Mouse (Mus musculus): ENCODE data around the gene Mtfp1. TPM values are rescaled to one million over a fixed set of nuclear protein-coding genes. Genes with fewer than 3 reads are reported as not detected.
"Not testable (repeated sequence)": the region's sequence is repeated elsewhere in the genome, so short reads cannot be mapped to it uniquely, and the experiment has no call there.

Gene Mtfp1
- polyA plus RNA-seq, 1 experiment from 2014 or later = 15.7 TPM

DNA sequence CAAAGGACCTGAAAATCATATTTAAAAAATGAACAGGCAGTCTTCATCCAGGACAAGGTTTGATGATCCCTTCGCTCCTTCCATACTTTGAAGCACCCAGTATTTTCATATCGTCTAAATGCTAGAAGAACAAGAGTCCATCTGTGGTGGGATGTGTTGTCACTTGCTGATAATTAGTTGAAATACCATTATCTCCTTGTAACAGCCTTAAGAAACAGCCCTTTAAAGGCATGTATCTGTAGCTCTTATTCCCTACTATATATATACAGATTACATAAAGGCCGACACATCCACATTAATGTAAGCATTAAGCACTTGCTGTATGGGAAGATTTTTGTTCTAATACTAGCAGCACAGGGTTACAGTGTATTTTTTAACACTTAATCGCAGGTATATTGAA, 33.2 kb upstream of the Mtfp1 start:
- not testable (repeated sequence) for H3K9ac ChIP-seq (ENCODE audit: low read depth, low read length); H3K27me3 ChIP-seq (replicated peaks; ENCODE audit: control insufficient read depth, insufficient read depth, low read length); ATAC-seq; H3K36me3 ChIP-seq (ENCODE audit: control insufficient read depth, insufficient read depth, low read length); H3K4me2 ChIP-seq (ENCODE audit: low read length); H3K4me3 ChIP-seq (ENCODE audit: low read length); H3K27ac ChIP-seq (ENCODE audit: low read depth, low read length); H3K9me3 ChIP-seq (ENCODE audit: control insufficient read depth, low read length); H3K4me1 ChIP-seq (ENCODE audit: control insufficient read depth, insufficient read depth, low read depth, low read length)
- 95% methylated on average over 4 of the region's 4 CpGs for WGBS

DNA sequence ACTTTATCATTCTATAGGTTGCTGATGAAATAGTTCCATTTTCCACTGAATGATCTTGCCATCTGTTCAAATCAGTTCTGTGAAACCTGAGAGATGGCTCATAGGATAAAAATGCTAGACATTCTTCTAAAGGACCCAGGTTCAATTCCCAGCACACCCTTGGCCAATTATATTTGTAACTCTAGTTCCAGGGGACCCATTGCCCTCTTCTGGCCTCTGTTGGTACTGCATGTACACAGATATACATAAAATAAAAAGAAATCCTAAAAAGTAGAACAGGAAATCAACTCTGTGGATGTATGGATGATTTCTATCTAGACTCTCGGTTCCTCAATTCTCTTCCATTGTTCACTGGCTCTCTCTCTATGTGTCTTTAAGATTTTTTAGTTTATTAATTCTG, 31.8 kb upstream of the Mtfp1 start:
- peaks cover 3% of the 10 kb centered on the region; the same call in 1 of the 2 replicates for H3K9me3 ChIP-seq (ENCODE audit: control insufficient read depth, low read length)
- H3K27me3 ChIP-seq (replicated peaks; ENCODE audit: control insufficient read depth, insufficient read depth, low read length) = no peaks in the 10 kb centered on the region
- H3K4me3 ChIP-seq (ENCODE audit: low read length) = no peak overlapping the region
- H3K4me2 ChIP-seq (ENCODE audit: low read length) = no peak overlapping the region
- no peak for ATAC-seq
- no peak overlapping the region for H3K9ac ChIP-seq (ENCODE audit: low read depth, low read length)
- H3K27ac ChIP-seq (ENCODE audit: low read depth, low read length) = no peak overlapping the region
- H3K36me3 ChIP-seq (ENCODE audit: control insufficient read depth, insufficient read depth, low read length) = no peaks in the 10 kb centered on the region
- 94% methylated on average over 1 of the region's 1 CpGs for WGBS
- no peaks in the 10 kb centered on the region for H3K4me1 ChIP-seq (ENCODE audit: control insufficient read depth, insufficient read depth, low read depth, low read length)

DNA sequence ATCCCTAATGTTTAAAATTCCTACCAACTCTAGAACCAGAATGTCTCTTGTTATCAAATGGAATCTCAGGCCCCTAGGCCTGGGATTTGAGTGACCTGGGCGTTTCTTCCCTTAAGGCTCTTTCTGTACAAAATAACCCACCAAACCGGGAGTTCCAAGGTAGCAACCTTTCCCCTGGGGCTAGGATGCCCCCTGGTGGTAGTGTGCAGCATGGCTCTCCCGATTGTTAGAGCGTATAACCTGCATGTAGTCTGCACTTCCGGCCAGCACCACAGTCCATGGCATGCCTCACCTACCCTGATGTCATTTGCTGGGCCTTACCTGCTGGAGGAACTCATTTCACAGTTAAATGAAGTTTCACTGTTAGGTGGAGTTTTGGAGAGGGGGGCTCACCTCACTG, 28.7 kb upstream of the Mtfp1 start:
- H3K4me2 ChIP-seq (ENCODE audit: low read length) = no peak overlapping the region
- no peaks in the 10 kb centered on the region for H3K36me3 ChIP-seq (ENCODE audit: control insufficient read depth, insufficient read depth, low read length)
- no peak for ATAC-seq
- H3K27me3 ChIP-seq (replicated peaks; ENCODE audit: control insufficient read depth, insufficient read depth, low read length) = no peaks in the 10 kb centered on the region
- H3K27ac ChIP-seq (ENCODE audit: low read depth, low read length) = no peak overlapping the region
- WGBS = 64% methylated on average over 5 of the region's 5 CpGs
- H3K4me1 ChIP-seq (ENCODE audit: control insufficient read depth, insufficient read depth, low read depth, low read length) = no peaks in the 10 kb centered on the region
- H3K9me3 ChIP-seq (ENCODE audit: control insufficient read depth, low read length) = peaks cover 3% of the 10 kb centered on the region; the same call in 1 of the 2 replicates
- no peak overlapping the region for H3K9ac ChIP-seq (ENCODE audit: low read depth, low read length)
- no peak overlapping the region for H3K4me3 ChIP-seq (ENCODE audit: low read length)

DNA sequence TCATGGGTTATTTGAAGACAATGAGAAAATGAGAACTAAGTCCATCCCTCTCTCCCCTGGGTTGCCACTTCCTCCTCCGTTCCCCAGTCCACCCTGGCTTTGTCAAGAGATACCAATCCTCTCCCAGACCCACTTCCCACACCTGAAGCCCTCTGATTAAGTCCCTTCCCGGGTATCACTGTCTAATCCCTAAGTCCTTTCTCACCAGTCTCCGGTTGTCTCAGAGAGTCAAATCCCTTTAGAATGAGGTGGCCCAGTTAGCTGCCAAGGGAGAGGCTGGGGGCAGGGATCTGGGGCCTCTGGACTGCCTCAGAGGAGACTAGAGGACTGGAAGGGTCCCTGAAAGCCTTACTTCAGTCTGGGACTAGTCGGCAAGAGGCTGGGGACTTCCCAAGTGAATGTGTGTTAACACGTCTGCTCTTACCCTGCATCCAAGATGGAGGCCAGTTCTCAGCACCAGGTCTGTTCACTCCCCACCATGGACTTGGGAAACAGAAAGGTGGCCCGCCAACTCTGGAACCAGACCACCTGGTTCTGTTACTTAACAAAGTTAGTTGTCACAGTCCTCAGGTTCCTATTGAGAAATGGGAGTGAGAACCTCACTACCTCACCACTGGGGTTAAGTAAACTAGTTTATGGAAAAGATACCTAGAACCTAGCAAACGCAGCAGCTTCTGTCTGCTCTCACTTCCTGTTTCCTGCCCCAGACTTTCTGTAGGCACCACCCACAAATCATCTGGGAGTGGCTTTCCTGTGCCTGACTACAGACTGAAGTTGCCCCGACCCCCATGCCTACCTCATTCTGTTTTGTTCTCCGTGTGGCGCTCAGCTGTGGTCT, 27.7 kb upstream of the Mtfp1 start, which contains the start of gene Sec14l2:
Gene Sec14l2, minus strand, starts transcription at position 674 of the 838 bp plus-strand sequence.
- WGBS = 84% methylated on average over 10 of the region's 10 CpGs
- peaks cover 3% of the 10 kb centered on the region; the same call in 1 of the 2 replicates for H3K9me3 ChIP-seq (ENCODE audit: control insufficient read depth, low read length)
- H3K36me3 ChIP-seq (ENCODE audit: control insufficient read depth, insufficient read depth, low read length) = no peaks in the 10 kb centered on the region
- H3K9ac ChIP-seq (ENCODE audit: low read depth, low read length) = no peak within 1 kb of the TSS
- no peak for ATAC-seq
- no peak within 1 kb of the TSS for H3K27ac ChIP-seq (ENCODE audit: low read depth, low read length)
- no peak within 1 kb of the TSS for H3K4me2 ChIP-seq (ENCODE audit: low read length)
- no peak within 1 kb of the TSS for H3K4me3 ChIP-seq (ENCODE audit: low read length)
- H3K4me1 ChIP-seq (ENCODE audit: control insufficient read depth, insufficient read depth, low read depth, low read length) = peaks cover 4% of the 10 kb centered on the region
- H3K27me3 ChIP-seq (replicated peaks; ENCODE audit: control insufficient read depth, insufficient read depth, low read length) = no peaks in the 10 kb centered on the region

DNA sequence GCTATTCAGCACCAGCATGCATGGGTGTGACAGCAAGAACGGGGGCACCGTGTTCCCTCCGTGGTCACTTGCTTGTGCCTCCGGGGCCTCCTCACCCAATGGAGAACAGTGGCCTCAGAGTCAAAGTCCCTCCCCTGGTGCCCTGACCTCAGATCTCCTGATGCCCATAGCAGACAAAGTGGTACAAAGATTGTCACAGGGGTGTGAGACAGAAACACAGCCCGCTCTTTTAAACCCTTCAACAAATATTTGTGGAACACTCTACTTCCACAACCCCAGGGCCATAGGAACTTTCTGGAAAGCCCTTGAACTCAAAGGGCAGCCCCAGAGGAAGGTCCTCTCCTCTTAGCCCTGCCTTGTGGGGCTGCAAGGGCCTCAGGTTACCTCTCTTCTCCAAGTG, 27.0 kb upstream of the Mtfp1 start:
- WGBS = 82% methylated on average over 5 of the region's 5 CpGs
- Histone ChIP-seq H3K4me3 (ENCODE audit: low read length) (no peak overlapping the region), H3K9ac (ENCODE audit: low read depth, low read length) (no peak overlapping the region), H3K27ac (ENCODE audit: low read depth, low read length) (no peak overlapping the region), H3K36me3 (ENCODE audit: control insufficient read depth, insufficient read depth, low read length) (no peaks in the 10 kb centered on the region), H3K4me2 (ENCODE audit: low read length) (no peak overlapping the region), H3K9me3 (ENCODE audit: control insufficient read depth, low read length) (peaks cover 3% of the 10 kb centered on the region; the same call in 1 of the 2 replicates), H3K27me3 (replicated peaks; ENCODE audit: control insufficient read depth, insufficient read depth, low read length) (no peaks in the 10 kb centered on the region), H3K4me1 (ENCODE audit: control insufficient read depth, insufficient read depth, low read depth, low read length) (peaks cover 11% of the 10 kb centered on the region)
- no peak for ATAC-seq

DNA sequence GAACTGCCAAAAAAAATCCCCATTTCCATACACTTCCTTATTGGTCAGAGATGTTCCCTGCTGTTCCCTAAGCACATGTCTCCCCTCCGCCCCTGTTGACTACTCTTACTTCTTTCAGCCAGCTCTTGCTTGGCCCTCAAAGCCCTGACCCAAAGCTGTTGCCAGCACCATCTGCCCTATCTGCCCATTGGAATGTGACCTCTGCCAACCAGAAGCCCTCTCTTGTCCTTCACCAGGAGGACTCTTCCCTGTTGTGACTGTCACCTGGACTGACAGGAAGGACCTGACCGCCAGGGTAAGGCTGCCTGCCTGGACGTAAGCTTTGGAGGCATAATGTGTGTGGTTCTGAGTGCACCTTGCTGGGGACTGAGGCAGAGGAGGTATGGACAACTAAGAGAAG, 26.4 kb upstream of the Mtfp1 start:
- Histone ChIP-seq H3K9ac (ENCODE audit: low read depth, low read length) (no peak overlapping the region), H3K9me3 (ENCODE audit: control insufficient read depth, low read length) (peaks cover 3% of the 10 kb centered on the region; the same call in 1 of the 2 replicates), H3K4me2 (ENCODE audit: low read length) (no peak overlapping the region), H3K4me1 (ENCODE audit: control insufficient read depth, insufficient read depth, low read depth, low read length) (peaks cover 14% of the 10 kb centered on the region), H3K36me3 (ENCODE audit: control insufficient read depth, insufficient read depth, low read length) (no peaks in the 10 kb centered on the region), H3K27me3 (replicated peaks; ENCODE audit: control insufficient read depth, insufficient read depth, low read length) (no peaks in the 10 kb centered on the region), H3K27ac (ENCODE audit: low read depth, low read length) (no peak overlapping the region), H3K4me3 (ENCODE audit: low read length) (no peak overlapping the region)
- ATAC-seq = no peak
- 80% methylated on average over 3 of the region's 3 CpGs for WGBS

DNA sequence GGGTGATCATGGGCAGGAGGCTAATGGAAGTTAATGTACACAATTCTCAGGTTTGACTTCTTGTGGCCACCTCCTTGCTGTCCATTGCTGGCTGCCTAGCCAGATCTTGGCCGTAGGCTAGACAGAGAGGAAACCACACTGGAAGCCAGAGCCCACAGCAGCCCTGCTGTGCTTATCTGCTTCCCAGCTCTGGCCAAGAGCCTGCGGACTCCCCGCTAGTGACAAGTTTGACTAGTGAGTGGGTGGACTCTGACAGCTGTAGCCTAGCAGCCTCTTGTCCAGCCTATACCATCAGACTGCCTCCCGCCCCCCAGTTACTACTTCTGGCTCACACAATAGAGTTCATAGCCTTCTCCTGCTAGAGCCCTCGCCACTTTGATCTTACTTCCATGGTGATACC, 24.4 kb upstream of the Mtfp1 start:
- peaks cover 16% of the 10 kb centered on the region for H3K4me1 ChIP-seq (ENCODE audit: control insufficient read depth, insufficient read depth, low read depth, low read length)
- ATAC-seq = no peak
- H3K36me3 ChIP-seq (ENCODE audit: control insufficient read depth, insufficient read depth, low read length) = no peaks in the 10 kb centered on the region
- no peaks in the 10 kb centered on the region for H3K27me3 ChIP-seq (replicated peaks; ENCODE audit: control insufficient read depth, insufficient read depth, low read length)
- no peak overlapping the region for H3K4me3 ChIP-seq (ENCODE audit: low read length)
- no peak overlapping the region for H3K9ac ChIP-seq (ENCODE audit: low read depth, low read length)
- no peak overlapping the region for H3K27ac ChIP-seq (ENCODE audit: low read depth, low read length)
- WGBS = 73% methylated on average over 5 of the region's 5 CpGs
- H3K4me2 ChIP-seq (ENCODE audit: low read length) = no peak overlapping the region
- H3K9me3 ChIP-seq (ENCODE audit: control insufficient read depth, low read length) = no peaks in the 10 kb centered on the region

DNA sequence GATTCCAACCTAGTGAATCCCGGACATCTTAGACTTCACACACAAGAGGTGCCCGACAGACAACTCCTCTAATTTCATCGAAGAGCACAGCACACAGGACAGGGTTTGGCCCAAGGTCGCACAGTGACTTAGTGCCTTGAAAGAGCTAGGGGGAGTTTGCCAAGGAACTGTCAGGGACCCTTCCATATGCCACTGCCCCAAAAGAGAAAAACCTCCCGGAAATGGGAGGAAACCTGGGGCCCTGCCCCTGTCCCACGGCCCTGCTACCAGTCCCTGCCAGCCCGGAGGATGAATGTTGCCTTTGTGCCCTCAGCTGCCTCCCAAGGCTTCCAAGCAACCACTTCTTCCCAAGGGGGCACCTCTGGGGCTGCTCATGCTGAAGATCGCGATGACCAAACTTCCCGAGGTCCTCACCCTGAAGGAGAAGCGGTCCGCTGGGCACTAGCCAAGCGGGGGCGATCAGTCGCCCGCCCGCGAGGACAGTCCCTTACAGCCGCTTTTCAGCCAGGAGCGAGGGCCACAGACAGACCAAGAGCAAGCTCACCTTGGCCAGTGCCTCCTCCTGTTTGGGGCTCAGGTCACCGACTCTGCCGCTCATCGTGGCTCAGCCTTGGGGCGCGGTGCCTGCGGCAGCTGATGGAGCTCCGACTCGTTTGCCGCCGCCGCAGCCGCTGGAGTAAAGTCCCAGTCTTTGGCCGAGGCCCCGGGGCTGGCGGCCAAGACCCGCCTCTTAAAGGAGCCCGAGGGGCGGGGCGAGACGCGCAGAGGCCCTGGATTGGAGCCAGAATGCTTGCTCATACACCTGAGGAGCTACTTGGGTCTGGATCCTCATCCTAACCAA, 23.1 kb upstream of the Mtfp1 start:
- no peaks in the 10 kb centered on the region for H3K9me3 ChIP-seq (ENCODE audit: control insufficient read depth, low read length)
- ATAC-seq = peak; percentile 82
- WGBS = under 1% methylated on average over 41 of the region's 41 CpGs
- peak overlapping the region; percentile 90 for H3K4me2 ChIP-seq (ENCODE audit: low read length)
- H3K27me3 ChIP-seq (replicated peaks; ENCODE audit: control insufficient read depth, insufficient read depth, low read length) = no peaks in the 10 kb centered on the region
- peaks cover 16% of the 10 kb centered on the region for H3K4me1 ChIP-seq (ENCODE audit: control insufficient read depth, insufficient read depth, low read depth, low read length)
- no peaks in the 10 kb centered on the region for H3K36me3 ChIP-seq (ENCODE audit: control insufficient read depth, insufficient read depth, low read length)
- peak overlapping the region; percentile 68 for H3K27ac ChIP-seq (ENCODE audit: low read depth, low read length)
- H3K9ac ChIP-seq (ENCODE audit: low read depth, low read length) = peak overlapping the region; percentile 81
- peak overlapping the region; percentile 57 for H3K4me3 ChIP-seq (ENCODE audit: low read length)
